Mouse (Mus musculus): ENCODE measurements at regions not wholly inside any gene's neighbourhood (a gene's known extent, or its start where the extent isn't known, plus 50 kb on each side); places are given as distances from the start of the nearest gene placed in this dataset.

DNA sequence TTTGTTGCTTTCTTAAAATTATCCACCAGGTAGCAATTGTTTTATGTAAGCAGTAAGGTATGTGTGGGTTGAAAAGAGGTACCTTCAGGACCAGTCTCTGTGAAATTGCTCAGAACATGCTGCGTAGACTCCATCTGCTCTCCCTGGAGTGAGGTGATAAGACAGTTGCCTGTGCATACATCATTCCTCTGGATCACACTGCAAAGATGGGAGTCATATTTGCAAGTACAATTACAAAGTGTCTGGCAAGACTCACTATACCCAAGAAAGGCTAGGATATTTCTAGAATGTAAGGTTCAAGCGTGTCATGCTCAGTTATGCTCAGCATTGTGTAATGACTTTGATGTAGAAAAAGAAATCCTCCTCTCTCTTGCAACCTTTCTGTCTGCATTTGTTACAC lies 1283.5 kb upstream of the Slc10a2 start:
- no peak for DNase-seq (ENCODE audit: low read depth, low spot score)

DNA sequence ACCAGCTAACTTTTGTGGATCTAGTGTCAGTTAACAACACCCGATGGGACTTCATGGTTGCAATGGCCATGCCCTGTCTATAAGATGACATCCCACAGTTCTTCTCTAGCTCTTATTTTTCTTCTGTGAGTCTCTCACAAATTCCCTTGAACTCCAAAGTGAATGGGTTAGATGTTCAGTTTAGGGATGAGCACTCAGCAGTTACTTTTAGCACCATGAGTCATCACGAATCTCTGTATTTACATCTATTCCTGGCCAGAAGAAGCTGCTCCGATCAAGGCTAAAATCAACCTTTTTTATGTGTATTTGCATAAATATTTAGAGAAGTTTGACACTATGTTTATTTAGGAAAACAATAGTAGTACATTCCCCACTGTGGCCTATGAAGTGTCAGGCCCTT lies 1269.6 kb upstream of the Slc10a2 start:
- no peak for DNase-seq (ENCODE audit: low read depth, low spot score)

DNA sequence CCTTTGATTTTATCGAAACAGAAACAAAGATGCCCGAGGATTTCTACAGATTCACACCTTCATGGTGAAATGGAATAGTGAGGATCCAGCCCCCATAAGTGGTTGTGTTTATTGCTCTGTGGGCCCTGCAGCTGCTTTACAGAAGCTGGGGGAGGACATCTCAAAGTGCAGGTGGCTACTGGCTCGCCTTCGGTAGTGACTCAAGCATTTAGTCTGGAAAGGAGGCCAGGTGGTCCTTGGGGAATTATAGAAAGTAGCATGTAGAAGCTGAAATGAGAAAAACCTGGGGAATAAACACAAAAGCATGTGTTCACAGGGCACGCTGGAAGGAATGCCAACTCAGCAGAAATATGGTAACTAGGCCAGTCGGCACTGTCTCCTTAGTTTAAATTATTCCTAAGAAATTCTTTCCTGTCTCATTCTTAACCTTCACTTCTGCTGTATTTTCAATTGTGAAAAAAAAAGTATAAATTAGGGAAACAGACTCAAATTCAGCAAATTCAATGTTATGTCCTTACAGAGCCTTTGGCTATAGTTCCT lies 1256.3 kb upstream of the Slc10a2 start:
- no peak for DNase-seq (ENCODE audit: low read depth, low spot score)

DNA sequence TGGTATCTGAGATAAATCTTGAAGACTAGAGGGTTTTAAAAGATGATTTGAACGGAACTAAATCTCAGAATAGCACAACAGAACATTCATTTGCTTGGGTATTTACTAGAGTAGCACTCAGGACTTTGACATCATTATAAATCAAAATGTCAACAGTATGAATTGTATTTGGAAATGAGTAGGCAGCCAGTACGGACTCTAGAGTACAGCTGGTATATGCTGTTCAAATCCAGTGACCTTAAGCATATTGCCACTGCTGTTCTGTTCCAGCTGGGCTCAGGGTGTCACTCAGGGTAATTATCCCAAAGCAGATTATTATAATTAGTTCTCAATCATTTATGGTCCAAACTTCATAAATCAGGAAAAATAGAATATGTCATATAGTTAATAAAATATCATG lies 1252.7 kb upstream of the Slc10a2 start:
- no peak for DNase-seq (ENCODE audit: low read depth, low spot score)

DNA sequence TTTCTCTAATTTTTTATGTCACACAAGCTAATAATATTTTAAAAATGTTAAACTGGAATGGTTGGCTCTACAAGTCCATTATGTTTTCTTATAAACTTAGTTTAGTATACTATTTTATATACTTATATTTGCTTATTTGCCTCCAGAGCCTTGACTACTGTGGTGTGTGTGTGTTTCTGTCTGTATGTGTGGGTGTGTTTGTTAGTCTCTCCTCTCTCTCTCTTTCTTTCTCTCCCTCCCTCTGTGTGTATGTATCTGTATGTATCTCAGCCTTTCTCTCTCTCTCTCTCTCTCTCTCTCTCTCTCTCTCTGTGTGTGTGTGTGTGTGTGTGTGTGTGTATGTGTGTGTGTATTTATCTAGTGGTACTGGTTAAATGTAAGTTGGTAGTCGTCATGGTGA lies 1245.3 kb upstream of the Slc10a2 start:
- DNase-seq (ENCODE audit: low read depth, low spot score), result no peak

DNA sequence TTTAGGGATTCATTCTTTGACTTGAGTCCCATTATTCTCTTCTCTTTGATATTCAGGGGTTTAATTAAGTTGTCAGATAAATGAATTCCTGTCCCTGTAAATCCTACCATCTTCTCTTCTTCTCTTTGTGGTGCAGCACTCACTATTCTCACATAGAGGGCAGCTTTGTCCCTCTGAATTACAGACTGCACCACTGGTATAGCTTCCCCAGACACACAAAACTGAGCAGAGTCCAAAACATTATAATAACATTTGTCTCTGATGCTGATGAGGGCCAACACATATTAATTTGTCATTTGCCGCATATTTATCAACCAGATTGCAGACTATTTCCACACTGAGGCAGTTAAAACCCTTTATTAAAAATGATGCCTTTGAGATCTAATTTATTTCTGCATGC lies 1244.9 kb upstream of the Slc10a2 start:
- no peak for DNase-seq (ENCODE audit: low read depth, low spot score)

DNA sequence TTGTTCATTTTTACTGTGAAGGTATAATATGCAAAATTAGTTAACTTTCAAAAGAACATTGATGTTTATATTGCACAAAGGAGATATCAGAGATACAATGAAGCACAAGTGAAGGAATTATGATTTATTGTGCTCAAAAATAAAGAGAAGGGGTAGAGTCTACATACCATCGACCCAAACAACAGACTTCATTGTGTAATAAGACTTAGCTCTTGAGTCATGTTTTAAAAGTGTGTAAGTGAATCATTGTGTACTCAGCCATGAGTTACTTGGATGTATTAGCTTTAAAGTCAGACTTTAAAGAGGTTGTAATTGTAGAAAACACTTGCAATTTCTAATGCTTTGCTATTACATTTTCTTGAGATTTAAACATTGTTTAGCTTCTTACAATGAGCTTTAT lies 1240.6 kb upstream of the Slc10a2 start:
- peak; percentile 60 for DNase-seq (ENCODE audit: low read depth, low spot score)

DNA sequence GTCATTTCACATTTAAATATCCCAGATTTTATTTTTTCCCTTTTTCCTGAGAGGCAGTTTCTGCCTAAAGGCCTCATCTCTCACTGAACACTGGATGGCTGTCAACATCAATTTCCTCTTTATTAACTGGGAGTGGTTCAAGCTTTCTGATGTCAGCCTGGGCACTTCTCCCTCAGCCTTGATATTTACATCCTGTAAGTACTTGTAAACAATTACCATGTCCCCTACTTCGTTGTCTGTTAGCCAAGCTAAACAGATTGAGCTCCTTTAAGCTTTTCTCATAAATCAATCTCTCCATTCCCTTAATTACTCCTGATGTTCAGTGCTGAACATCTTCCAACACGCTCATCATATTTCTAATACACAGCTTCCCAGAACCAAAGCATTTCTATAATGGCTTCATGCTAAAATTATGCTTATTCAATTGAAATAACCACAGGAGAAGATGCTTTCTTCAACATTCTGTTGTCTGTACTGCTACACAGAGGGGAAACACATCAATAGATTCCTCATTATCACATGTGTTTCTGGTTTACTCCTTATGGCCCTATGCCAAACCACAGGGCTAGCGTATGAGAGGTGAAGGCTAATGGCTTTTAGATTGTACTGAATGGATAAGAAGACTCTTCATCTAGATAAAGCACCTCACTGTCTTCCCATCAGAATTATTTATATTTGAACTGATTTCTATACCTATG lies 1235.2 kb upstream of the Slc10a2 start:
- peak; percentile 82 for DNase-seq (ENCODE audit: low read depth, low spot score)

DNA sequence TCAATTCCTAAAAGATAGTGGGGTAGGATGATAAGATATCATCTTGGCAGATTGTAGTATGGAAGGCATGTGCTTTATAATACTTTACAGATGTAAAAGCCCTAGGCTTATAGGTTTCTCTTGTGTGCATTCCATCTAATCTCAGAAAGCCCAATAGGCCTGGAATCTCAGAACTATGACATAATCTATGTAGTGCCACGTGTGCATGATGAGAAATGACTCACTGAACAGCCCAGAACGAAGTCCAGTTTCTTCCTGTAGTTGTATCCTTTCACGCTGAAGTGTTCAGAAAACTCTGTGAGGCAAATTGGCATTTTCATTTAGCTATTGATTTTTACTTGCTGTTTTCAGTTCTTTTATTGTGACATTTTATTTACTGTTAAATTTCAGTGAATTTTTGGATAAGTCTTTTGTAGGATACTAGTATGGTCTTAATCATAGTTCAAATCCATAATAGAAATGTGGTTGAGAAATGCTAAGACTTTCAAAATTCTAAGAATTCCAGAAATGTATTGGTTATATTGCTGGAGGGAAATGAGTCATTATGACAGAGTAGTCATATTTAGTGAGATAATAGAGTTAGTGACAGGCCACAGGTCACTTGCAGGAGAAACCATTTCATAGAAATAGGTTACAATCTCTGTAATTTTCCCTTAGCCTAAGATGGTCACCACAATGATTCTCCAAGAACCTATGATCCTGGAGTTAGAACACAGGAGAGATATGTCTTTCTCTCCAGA lies 1229.3 kb upstream of the Slc10a2 start:
- peak; percentile 86 for DNase-seq (ENCODE audit: low read depth, low spot score)

DNA sequence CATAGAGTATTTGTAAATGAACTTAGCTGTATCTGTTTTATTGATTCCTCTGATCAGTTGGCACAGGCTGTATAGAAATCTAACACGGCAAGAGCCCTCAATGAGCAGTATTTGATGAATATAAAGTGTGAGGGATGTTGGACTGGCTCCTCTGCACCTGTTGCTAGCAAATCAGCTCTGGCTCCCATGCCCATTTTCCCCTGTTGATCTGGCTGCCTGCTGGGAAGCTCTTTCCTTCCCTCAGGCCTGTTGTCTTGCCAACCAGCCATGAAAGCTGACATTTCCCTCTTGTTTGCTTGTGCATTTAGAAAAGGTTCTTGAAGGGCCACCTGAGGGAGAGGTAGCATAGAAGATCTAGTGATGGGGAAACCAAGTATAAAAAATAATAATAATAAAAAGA lies 1216.2 kb upstream of the Slc10a2 start:
- no peak for DNase-seq (ENCODE audit: low read depth, low spot score)

DNA sequence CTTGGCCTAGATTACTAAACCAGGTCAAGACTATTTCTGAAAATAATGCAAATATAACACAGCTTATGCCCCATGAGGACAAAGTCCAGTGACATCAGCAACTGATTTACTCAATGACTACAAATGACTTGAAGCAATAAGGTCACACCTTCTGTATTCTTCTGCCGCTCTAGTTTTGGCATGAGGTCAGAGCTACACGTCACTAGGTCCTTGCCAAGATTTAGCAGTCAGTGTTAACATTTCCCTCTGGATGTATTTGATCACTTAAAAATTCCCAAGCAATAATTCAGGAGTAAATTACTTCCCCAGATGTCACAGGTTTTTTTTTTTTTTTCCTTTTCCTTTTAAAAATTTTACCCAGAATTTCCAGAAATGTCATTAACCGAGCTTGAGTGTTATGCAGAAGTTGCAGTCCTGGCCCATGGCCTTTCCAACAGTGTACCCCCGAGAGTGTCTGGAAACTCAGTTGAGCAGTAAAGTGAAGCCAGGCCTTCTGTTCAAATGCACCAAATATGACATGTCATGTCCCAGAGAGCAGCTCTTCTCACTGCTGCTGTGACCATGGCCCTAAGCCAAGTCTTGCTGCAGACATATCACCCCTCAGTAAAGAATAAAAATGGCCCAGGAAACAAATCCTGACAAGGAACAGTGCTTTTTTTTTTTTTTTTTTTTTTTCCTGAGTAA lies 1210.2 kb upstream of the Slc10a2 start:
- DNase-seq (ENCODE audit: low read depth, low spot score), result no peak

DNA sequence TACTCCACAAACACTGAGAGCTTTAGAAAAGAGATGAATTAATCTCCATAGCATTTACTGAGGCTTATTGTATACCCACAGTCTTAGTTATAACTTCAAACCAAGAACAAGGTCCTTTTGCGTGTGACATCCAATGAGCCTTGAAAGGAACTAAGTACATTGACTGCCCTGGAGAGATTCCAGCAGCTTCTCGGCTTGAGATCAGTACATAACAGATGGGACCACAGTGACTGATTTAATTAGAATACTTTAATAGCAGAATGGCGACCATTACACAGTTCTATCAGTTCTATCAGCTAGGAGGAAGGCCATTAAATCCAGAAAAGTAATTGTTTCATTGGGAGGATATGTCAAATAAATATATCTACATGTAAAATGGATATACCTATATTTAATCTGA lies 1183.7 kb upstream of the Slc10a2 start:
- DNase-seq (ENCODE audit: low read depth, low spot score), result no peak

DNA sequence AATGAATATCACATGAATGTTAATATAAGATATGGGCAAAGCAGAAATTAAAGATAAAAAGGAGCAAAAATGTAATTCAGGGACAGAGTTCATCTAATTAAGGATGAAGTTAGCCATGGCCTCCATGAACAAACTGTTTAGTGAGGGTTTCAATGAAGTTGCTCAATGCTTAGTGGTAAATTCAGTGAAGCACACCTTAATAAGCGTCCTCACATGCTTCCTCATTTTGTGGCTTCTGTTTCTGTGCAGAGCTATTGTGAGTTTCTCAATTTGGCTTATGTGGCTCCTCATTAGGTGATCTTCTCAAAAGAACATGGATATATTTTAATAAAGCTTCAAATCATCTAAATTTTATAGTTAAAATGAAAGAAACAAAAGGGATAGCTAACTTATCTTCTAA lies 1174.8 kb upstream of the Slc10a2 start:
- no peak for DNase-seq (ENCODE audit: low read depth, low spot score)

Data from 3T3-L1 (cell line).